Mouse (Mus musculus): ENCODE measurements around the gene Ntmt1. TPM values are rescaled to one million over a fixed set of nuclear protein-coding genes. Genes with fewer than 3 reads are reported as not detected.
A peak's percentile ranks its signal among the peaks of the same experiment; 100 is the strongest.

The Ntmt1 gene
- polyA plus RNA-seq (2012; fragmentation: generic; extraction: Trizol), result 71.2 TPM

GRCm38 (mm10) chr2:30807648-30808295 is at the start of gene Ntmt1:
Gene Ntmt1 (plus strand): TSS chr2:30807826.
- no peaks in the 10 kb centered on the region for H3K27me3 ChIP-seq (ENCODE audit: control insufficient read depth, insufficient read depth, insufficient read length)
- peak within 1 kb of the TSS; percentile 68 for H3K4me3 ChIP-seq
- peaks cover 47% of the 10 kb centered on the region for H3K79me2 ChIP-seq (ENCODE audit: control insufficient read depth, insufficient read depth)
- peak within 1 kb of the TSS; percentile 32 for H3ac ChIP-seq (ENCODE audit: control insufficient read depth, insufficient read length)
- peak within 1 kb of the TSS; percentile 87 for H3K4me2 ChIP-seq (ENCODE audit: low read depth)
- peaks cover 7% of the 10 kb centered on the region for H3K36me3 ChIP-seq (ENCODE audit: control insufficient read depth, insufficient read depth)
- TF ChIP-seq SRF (IDR thresholded peaks at IDR 0.05; ENCODE audit: control insufficient read depth, insufficient read length, low read depth) (peak; percentile 17), POLR2AphosphoS2 (IDR thresholded peaks at IDR 0.05; ENCODE audit: insufficient read length, low read depth) (peak; percentile 98), TCF3 (IDR thresholded peaks at IDR 0.05; ENCODE audit: insufficient read length, low read depth) (no peak), E2F4 (IDR thresholded peaks at IDR 0.05; ENCODE audit: insufficient read depth) (no peak), POLR2A (IDR thresholded peaks at IDR 0.05; ENCODE audit: insufficient read length, low read depth) (peak; percentile 96), TCF12 (IDR thresholded peaks at IDR 0.05; ENCODE audit: insufficient read depth, poor library complexity, severe bottlenecking) (no peak)

GRCm38 (mm10) chr2:30758341-30759087 is 49.1 kb upstream of the Ntmt1 start:
- no peak overlapping the region for H3ac ChIP-seq (ENCODE audit: control insufficient read depth, insufficient read length)
- TF ChIP-seq TCF12 (IDR thresholded peaks at IDR 0.05; ENCODE audit: insufficient read depth, poor library complexity, severe bottlenecking) (no peak), SRF (IDR thresholded peaks at IDR 0.05; ENCODE audit: control insufficient read depth, insufficient read length, low read depth) (no peak), CEBPB (IDR thresholded peaks at IDR 0.05; ENCODE audit: insufficient read depth, poor library complexity, severe bottlenecking) (no peak), POLR2A (IDR thresholded peaks at IDR 0.05; ENCODE audit: insufficient read length, low read depth) (no peak), E2F4 (IDR thresholded peaks at IDR 0.05; ENCODE audit: insufficient read depth) (no peak), MAX (IDR thresholded peaks at IDR 0.05; ENCODE audit: low read depth) (no peak), USF1 (IDR thresholded peaks at IDR 0.05; ENCODE audit: low read depth) (no peak), MYOD1 (IDR thresholded peaks at IDR 0.05; ENCODE audit: control insufficient read depth in 1 of 3, insufficient read length in 2 of 3, low read depth in 2 of 3) (peak in 1 of 3 experiments; percentile 7), TCF3 (IDR thresholded peaks at IDR 0.05; ENCODE audit: insufficient read length, low read depth) (no peak), POLR2AphosphoS2 (IDR thresholded peaks at IDR 0.05; ENCODE audit: insufficient read length, low read depth) (no peak), MYOG (IDR thresholded peaks at IDR 0.05; ENCODE audit: control insufficient read depth in 1 of 3, insufficient read depth in 1 of 3, insufficient read length in 2 of 3, low read depth in 2 of 3) (peak in 2 of 3 experiments; percentile 21 to 60), REST (IDR thresholded peaks at IDR 0.05; ENCODE audit: insufficient read depth, insufficient read length) (no peak)
- H3K36me3 ChIP-seq (ENCODE audit: control insufficient read depth, insufficient read depth), result no peaks in the 10 kb centered on the region
- H3K4me3 ChIP-seq, result no peak overlapping the region
- H3K4me2 ChIP-seq (ENCODE audit: low read depth), result peak overlapping the region; percentile 47
- no peaks in the 10 kb centered on the region for H3K79me2 ChIP-seq (ENCODE audit: control insufficient read depth, insufficient read depth)
- no peaks in the 10 kb centered on the region for H3K27me3 ChIP-seq (ENCODE audit: control insufficient read depth, insufficient read depth, insufficient read length)

GRCm38 (mm10) chr2:30759088-30759374 is 48.6 kb upstream of the Ntmt1 start:
- H3K27me3 ChIP-seq (ENCODE audit: control insufficient read depth, insufficient read depth, insufficient read length), result no peaks in the 10 kb centered on the region
- TF ChIP-seq MYOD1 (IDR thresholded peaks at IDR 0.05; ENCODE audit: control insufficient read depth in 1 of 3, insufficient read length in 2 of 3, low read depth in 2 of 3), result no peak
- no peak for TF ChIP-seq POLR2AphosphoS2 (IDR thresholded peaks at IDR 0.05; ENCODE audit: insufficient read length, low read depth)
- no peak for TF ChIP-seq MYOG (IDR thresholded peaks at IDR 0.05; ENCODE audit: control insufficient read depth in 1 of 3, insufficient read depth in 1 of 3, insufficient read length in 2 of 3, low read depth in 2 of 3)
- no peak for TF ChIP-seq POLR2A (IDR thresholded peaks at IDR 0.05; ENCODE audit: insufficient read length, low read depth)
- no peak for TF ChIP-seq TCF12 (IDR thresholded peaks at IDR 0.05; ENCODE audit: insufficient read depth, poor library complexity, severe bottlenecking)
- TF ChIP-seq SRF (IDR thresholded peaks at IDR 0.05; ENCODE audit: control insufficient read depth, insufficient read length, low read depth), result no peak
- no peak for TF ChIP-seq CEBPB (IDR thresholded peaks at IDR 0.05; ENCODE audit: insufficient read depth, poor library complexity, severe bottlenecking)
- TF ChIP-seq REST (IDR thresholded peaks at IDR 0.05; ENCODE audit: insufficient read depth, insufficient read length), result no peak
- no peak for TF ChIP-seq E2F4 (IDR thresholded peaks at IDR 0.05; ENCODE audit: insufficient read depth)
- TF ChIP-seq USF1 (IDR thresholded peaks at IDR 0.05; ENCODE audit: low read depth), result no peak
- H3K79me2 ChIP-seq (ENCODE audit: control insufficient read depth, insufficient read depth), result no peaks in the 10 kb centered on the region
- peak overlapping the region; percentile 47 for H3K4me2 ChIP-seq (ENCODE audit: low read depth)
- H3K4me3 ChIP-seq, result no peak overlapping the region
- H3ac ChIP-seq (ENCODE audit: control insufficient read depth, insufficient read length), result no peak overlapping the region
- no peaks in the 10 kb centered on the region for H3K36me3 ChIP-seq (ENCODE audit: control insufficient read depth, insufficient read depth)

GRCm38 (mm10) chr2:30759442-30759841 is 48.2 kb upstream of the Ntmt1 start:
- no peak for TF ChIP-seq SRF (IDR thresholded peaks at IDR 0.05; ENCODE audit: control insufficient read depth, insufficient read length, low read depth)
- TF ChIP-seq POLR2A (IDR thresholded peaks at IDR 0.05; ENCODE audit: insufficient read length, low read depth), result no peak
- no peak for TF ChIP-seq POLR2AphosphoS2 (IDR thresholded peaks at IDR 0.05; ENCODE audit: insufficient read length, low read depth)
- TF ChIP-seq TCF12 (IDR thresholded peaks at IDR 0.05; ENCODE audit: insufficient read depth, poor library complexity, severe bottlenecking), result no peak
- TF ChIP-seq E2F4 (IDR thresholded peaks at IDR 0.05; ENCODE audit: insufficient read depth), result no peak
- no peak for TF ChIP-seq MAX (IDR thresholded peaks at IDR 0.05; ENCODE audit: low read depth)
- no peak for TF ChIP-seq CEBPB (IDR thresholded peaks at IDR 0.05; ENCODE audit: insufficient read depth, poor library complexity, severe bottlenecking)
- no peak for TF ChIP-seq TCF3 (IDR thresholded peaks at IDR 0.05; ENCODE audit: insufficient read length, low read depth)
- no peak for TF ChIP-seq MYOD1 (IDR thresholded peaks at IDR 0.05; ENCODE audit: control insufficient read depth in 1 of 3, insufficient read length in 2 of 3, low read depth in 2 of 3)
- no peak for TF ChIP-seq USF1 (IDR thresholded peaks at IDR 0.05; ENCODE audit: low read depth)
- no peak for TF ChIP-seq MYOG (IDR thresholded peaks at IDR 0.05; ENCODE audit: control insufficient read depth in 1 of 3, insufficient read depth in 1 of 3, insufficient read length in 2 of 3, low read depth in 2 of 3)
- TF ChIP-seq REST (IDR thresholded peaks at IDR 0.05; ENCODE audit: insufficient read depth, insufficient read length), result no peak
- Histone ChIP-seq H3K4me3 (no peak overlapping the region), H3K36me3 (ENCODE audit: control insufficient read depth, insufficient read depth) (no peaks in the 10 kb centered on the region), H3ac (ENCODE audit: control insufficient read depth, insufficient read length) (no peak overlapping the region), H3K79me2 (ENCODE audit: control insufficient read depth, insufficient read depth) (no peaks in the 10 kb centered on the region), H3K4me2 (ENCODE audit: low read depth) (no peak overlapping the region), H3K27me3 (ENCODE audit: control insufficient read depth, insufficient read depth, insufficient read length) (no peaks in the 10 kb centered on the region)
